Mouse (Mus musculus) embryonic facial prominence, embryonic 12.5 days (tissue): ENCODE data around the gene Ccl27a. TPM values are rescaled to one million over a fixed set of nuclear protein-coding genes. Genes with fewer than 3 reads are reported as not detected.

Experiments used
- ATAC-seq: fragments of 200-750 bp; cut with Nextera tagmentation; 2 replicates; pipeline ENCODE4 v1.8.0; 2017; ENCODE audit not compliant: insufficient number of reproducible peaks, insufficient read depth, low FRiP score, low TSS enrichment
- H3K27ac ChIP-seq: fragments of 300-500 bp; sonication (generic); 2 replicates; pipeline ENCODE4 v1.5.1; 2016; ENCODE audit warnings: mild to moderate bottlenecking
- H3K27me3 ChIP-seq: fragments of 300-500 bp; sonication (generic); 2 replicates; pipeline ENCODE4 v1.6.1; 2016; ENCODE audit warnings: mild to moderate bottlenecking, moderate library complexity
- H3K36me3 ChIP-seq: fragments of 300-500 bp; sonication (generic); 2 replicates; pipeline ENCODE4 v1.6.1; 2016; ENCODE audit warnings: mild to moderate bottlenecking
- H3K4me1 ChIP-seq: fragments of 300-500 bp; sonication (generic); 2 replicates; pipeline ENCODE4 v1.6.1; 2016
- H3K4me2 ChIP-seq: fragments of 300-500 bp; sonication (generic); replicated peaks from 2 replicates; pipeline ENCODE4 v1.6.1; 2016; ENCODE audit warnings: mild to moderate bottlenecking, moderate library complexity
- H3K4me3 ChIP-seq: fragments of 300-500 bp; sonication (generic); 2 replicates; pipeline ENCODE4 v1.5.1; 2016; ENCODE audit warnings: mild to moderate bottlenecking
- H3K9ac ChIP-seq: fragments of 300-500 bp; sonication (generic); 2 replicates; pipeline ENCODE4 v1.6.1; 2016; ENCODE audit warnings: mild to moderate bottlenecking, moderate library complexity
- H3K9me3 ChIP-seq: fragments of 300-500 bp; sonication (generic); 2 replicates; pipeline ENCODE4 v1.6.1; 2016; ENCODE audit warnings: mild to moderate bottlenecking, moderate library complexity
- WGBS: fragments of 180-500 bp; shearing (Covaris S2); methylation state at CpG from one replicate; pipeline ENCODE4 v1.1.7; 2016; 5-methylcytosine and 5-hydroxymethylcytosine counted together
- polyA plus RNA-seq: library from polyadenylated mRNA; unstranded; fragments of >200 nt; fragmentation: Nextera tagmentation; extraction: Ambion mirVana; gene quantifications from 2 replicates; pipeline ENCODE4 v1.2.1, GENCODE M21; 2016

The Ccl27a gene
- polyA plus RNA-seq, 1 experiment from 2014 or later = 71.7 TPM

GRCm38 (mm10) chr4:41762099-41762687, 11.9 kb downstream of the Ccl27a start:
- peak overlapping the region; percentile 60 for H3K4me3 ChIP-seq
- no peaks in the 10 kb centered on the region for H3K27me3 ChIP-seq
- peak; percentile 59 for ATAC-seq
- peak overlapping the region; percentile 85 for H3K4me2 ChIP-seq
- H3K9me3 ChIP-seq = no peaks in the 10 kb centered on the region
- H3K36me3 ChIP-seq = peaks cover 18% of the 10 kb centered on the region
- peak overlapping the region; percentile 98 for H3K27ac ChIP-seq
- H3K9ac ChIP-seq = peak overlapping the region; percentile 68
- 20% methylated on average over 8 of the region's 8 CpGs for WGBS
- peaks cover 30% of the 10 kb centered on the region for H3K4me1 ChIP-seq

GRCm38 (mm10) chr4:41761680-41762079, 12.4 kb downstream of the Ccl27a start:
- Histone ChIP-seq H3K4me2 (peak overlapping the region; percentile 85), H3K4me3 (peak overlapping the region; percentile 60), H3K27me3 (no peaks in the 10 kb centered on the region), H3K4me1 (peaks cover 30% of the 10 kb centered on the region), H3K27ac (peak overlapping the region; percentile 98), H3K36me3 (peaks cover 18% of the 10 kb centered on the region), H3K9me3 (no peaks in the 10 kb centered on the region), H3K9ac (peak overlapping the region; percentile 68)
- no peak for ATAC-seq

- 53% methylated on average over 4 of the region's 4 CpGs for WGBS
- ATAC-seq = no peak
- peaks cover 32% of the 10 kb centered on the region for H3K4me1 ChIP-seq
These were observed 13.1 kb downstream of the Ccl27a start for GRCm38 (mm10) chr4:41760911-41761310.

GRCm38 (mm10) chr4:41760288-41760721, 13.7 kb downstream of the Ccl27a start:
- WGBS = under 1% methylated on average over 15 of the region's 15 CpGs
- H3K4me1 ChIP-seq = peaks cover 32% of the 10 kb centered on the region

More at GRCm38 (mm10) chr4:41760911-41761310, 13.1 kb downstream of the Ccl27a start:
- Histone ChIP-seq H3K4me3 (peak overlapping the region; percentile 60), H3K27me3 (no peaks in the 10 kb centered on the region), H3K27ac (peak overlapping the region; percentile 98), H3K9ac (peak overlapping the region; percentile 68), H3K9me3 (no peaks in the 10 kb centered on the region), H3K36me3 (peaks cover 12% of the 10 kb centered on the region), H3K4me2 (peak overlapping the region; percentile 85)

GRCm38 (mm10) chr4:41759656-41760287, 14.3 kb downstream of the Ccl27a start:
- Histone ChIP-seq H3K4me1 (peaks cover 34% of the 10 kb centered on the region), H3K4me2 (peak overlapping the region; percentile 85), H3K36me3 (peaks cover 8% of the 10 kb centered on the region; the same call in 1 of the 2 replicates), H3K9ac (peak overlapping the region; percentile 68), H3K27me3 (no peaks in the 10 kb centered on the region), H3K4me3 (peak overlapping the region; percentile 60), H3K9me3 (no peaks in the 10 kb centered on the region), H3K27ac (peak overlapping the region; percentile 98)
- WGBS = 28% methylated on average over 6 of the region's 6 CpGs
- no peak for ATAC-seq

More at GRCm38 (mm10) chr4:41760288-41760721, 13.7 kb downstream of the Ccl27a start:
- H3K9me3 ChIP-seq = no peaks in the 10 kb centered on the region
- ATAC-seq = peak; percentile 87
- peak overlapping the region; percentile 60 for H3K4me3 ChIP-seq
- H3K36me3 ChIP-seq = peaks cover 8% of the 10 kb centered on the region; the same call in 1 of the 2 replicates
- peak overlapping the region; percentile 85 for H3K4me2 ChIP-seq
- H3K27me3 ChIP-seq = no peaks in the 10 kb centered on the region
- H3K9ac ChIP-seq = peak overlapping the region; percentile 68
- peak overlapping the region; percentile 98 for H3K27ac ChIP-seq

- Histone ChIP-seq H3K27me3 (no peaks in the 10 kb centered on the region), H3K9ac (no peak overlapping the region), H3K36me3 (peaks cover 8% of the 10 kb centered on the region; the same call in 1 of the 2 replicates), H3K4me3 (no peak overlapping the region), H3K27ac (0 out of 2 replicates have a peak overlapping the region, but pooled peaks have one; percentile 98), H3K4me1 (peaks cover 37% of the 10 kb centered on the region), H3K9me3 (no peaks in the 10 kb centered on the region), H3K4me2 (no peak overlapping the region)
- 85% methylated on average over 9 of the region's 9 CpGs for WGBS
- ATAC-seq = no peak
These were observed 14.8 kb downstream of the Ccl27a start for GRCm38 (mm10) chr4:41759206-41759605.

GRCm38 (mm10) chr4:41758701-41759100, 15.3 kb downstream of the Ccl27a start:
- Histone ChIP-seq H3K4me2 (no peak overlapping the region), H3K4me3 (no peak overlapping the region), H3K9ac (no peak overlapping the region), H3K9me3 (no peaks in the 10 kb centered on the region), H3K36me3 (peaks cover 8% of the 10 kb centered on the region; the same call in 1 of the 2 replicates), H3K4me1 (peaks cover 37% of the 10 kb centered on the region), H3K27ac (no peak overlapping the region), H3K27me3 (no peaks in the 10 kb centered on the region)
- 90% methylated on average over 4 of the region's 4 CpGs for WGBS
- no peak for ATAC-seq

- Histone ChIP-seq H3K9me3 (no peaks in the 10 kb centered on the region), H3K4me1 (peaks cover 37% of the 10 kb centered on the region), H3K27me3 (no peaks in the 10 kb centered on the region), H3K9ac (no peak overlapping the region), H3K36me3 (peaks cover 8% of the 10 kb centered on the region; the same call in 1 of the 2 replicates), H3K4me3 (no peak overlapping the region), H3K27ac (no peak overlapping the region), H3K4me2 (no peak overlapping the region)
- WGBS = 84% methylated on average over 11 of the region's 11 CpGs
- no peak for ATAC-seq
These were observed 16.0 kb downstream of the Ccl27a start for GRCm38 (mm10) chr4:41758021-41758420.

- H3K27ac ChIP-seq = no peak overlapping the region
- H3K9ac ChIP-seq = no peak overlapping the region
- H3K4me2 ChIP-seq = no peak overlapping the region
- WGBS = 93% methylated on average over 13 of the region's 13 CpGs
- H3K4me1 ChIP-seq = peaks cover 31% of the 10 kb centered on the region
- no peak overlapping the region for H3K4me3 ChIP-seq
- H3K27me3 ChIP-seq = no peaks in the 10 kb centered on the region
- no peak for ATAC-seq
- peaks cover 8% of the 10 kb centered on the region; the same call in 1 of the 2 replicates for H3K36me3 ChIP-seq
- H3K9me3 ChIP-seq = no peaks in the 10 kb centered on the region
These were observed 16.7 kb downstream of the Ccl27a start for GRCm38 (mm10) chr4:41757321-41757720.

GRCm38 (mm10) chr4:41756440-41756839, 17.6 kb downstream of the Ccl27a start:
- peaks cover 23% of the 10 kb centered on the region for H3K4me1 ChIP-seq
- no peak for ATAC-seq
- no peak overlapping the region for H3K27ac ChIP-seq
- H3K36me3 ChIP-seq = peaks cover 8% of the 10 kb centered on the region; the same call in 1 of the 2 replicates
- peak overlapping the region; percentile 24 for H3K9ac ChIP-seq
- H3K4me2 ChIP-seq = peak overlapping the region; percentile 78
- H3K9me3 ChIP-seq = no peaks in the 10 kb centered on the region
- H3K27me3 ChIP-seq = no peaks in the 10 kb centered on the region
- WGBS = 74% methylated on average over 8 of the region's 8 CpGs
- H3K4me3 ChIP-seq = peak overlapping the region; percentile 63

- H3K36me3 ChIP-seq = peaks cover 8% of the 10 kb centered on the region; the same call in 1 of the 2 replicates
- H3K9ac ChIP-seq = peak within 1 kb of the TSS; percentile 73
- no peaks in the 10 kb centered on the region for H3K27me3 ChIP-seq
- peak within 1 kb of the TSS; percentile 81 for H3K27ac ChIP-seq
- H3K4me1 ChIP-seq = peaks cover 14% of the 10 kb centered on the region
- 0% methylated on average over 55 of the region's 57 CpGs for WGBS
- peak within 1 kb of the TSS; percentile 78 for H3K4me2 ChIP-seq
- H3K4me3 ChIP-seq = peak within 1 kb of the TSS; percentile 63
- no peaks in the 10 kb centered on the region for H3K9me3 ChIP-seq
- peak; percentile 37 for ATAC-seq
These were observed 18.4 kb downstream of the Ccl27a start, which contains the start of gene Sigmar1 for GRCm38 (mm10) chr4:41755338-41756305. Sigmar1 (minus strand) TSS chr4:41756157.
